Mouse (Mus musculus): Measurements from ENCODE around the gene Gas2l1.

DNA sequence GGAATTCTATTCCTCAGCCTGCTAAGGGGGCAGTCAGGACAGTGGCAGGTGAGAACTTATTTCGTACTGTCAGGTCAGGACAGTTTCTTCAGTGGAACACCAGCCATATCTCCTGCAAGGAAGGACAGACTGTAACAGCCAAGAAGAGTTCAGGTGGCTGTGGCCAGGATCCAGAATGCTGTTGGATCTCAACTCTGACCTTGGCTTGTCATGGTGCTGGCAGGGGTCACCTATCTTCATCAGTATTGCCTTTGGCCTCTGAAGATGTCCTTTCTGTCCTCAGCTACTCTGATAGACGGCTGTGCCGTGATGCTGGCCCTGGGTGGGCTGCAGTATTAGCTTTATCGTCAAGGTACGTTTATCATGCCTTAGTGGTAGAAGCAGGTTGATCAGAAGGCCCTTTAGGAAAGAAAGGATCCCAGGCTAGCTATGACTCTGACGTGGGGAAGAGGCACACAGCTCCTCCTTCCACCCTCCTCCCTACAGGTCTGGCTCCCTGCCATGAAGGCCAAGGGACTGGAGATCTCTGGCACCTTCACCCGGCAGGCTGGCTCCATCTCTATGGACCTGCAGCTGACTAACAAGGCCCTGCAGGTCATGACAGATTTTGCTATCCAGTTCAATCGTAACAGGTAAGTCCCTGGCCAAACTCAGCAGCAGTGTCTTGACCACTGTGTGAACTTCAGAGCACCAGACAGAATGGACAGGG, 27.8 kb downstream of the Gas2l1 start:
- TF ChIP-seq POLR2A (IDR thresholded peaks at IDR 0.05; ENCODE audit: low read depth, low read length): no peak
- no peak for TF ChIP-seq CTCF (conservative IDR thresholded peaks at IDR 0.05; ENCODE audit: insufficient read depth, insufficient read length, low read depth, low read length)

All from kidney, adult 2 months (tissue).